Mouse (Mus musculus): Measurements from ENCODE around the gene Stag1. TPM values are rescaled to one million over a fixed set of nuclear protein-coding genes. Genes with fewer than 3 reads are reported as not detected.
A peak's percentile ranks its signal among the peaks of the same experiment; 100 is the strongest.

Stag1 gene
- polyA plus RNA-seq, 1 experiment from 2014 or later: 61.0 TPM

GRCm38 (mm10) chr9:100969461-100969860 lies 371.9 kb downstream of the Stag1 start:
- Histone ChIP-seq H3K9ac (replicated peaks) (no peak overlapping the region), H3K4me1 (replicated peaks) (no peaks in the 10 kb centered on the region), H3K27me3 (no peaks in the 10 kb centered on the region), H3K36me3 (no peaks in the 10 kb centered on the region), H3K9me3 (no peaks in the 10 kb centered on the region), H3K4me3 (replicated peaks) (no peak overlapping the region), H3K27ac (no peak overlapping the region), H3K4me2 (no peak overlapping the region)
- no peak for ATAC-seq (ENCODE audit: insufficient number of reproducible peaks, insufficient read depth, low FRiP score, low TSS enrichment, low read depth)
- 68% methylated on average over 2 of the region's 2 CpGs for WGBS

GRCm38 (mm10) chr9:100978666-100979065 lies 381.1 kb downstream of the Stag1 start:
- no peak for ATAC-seq (ENCODE audit: insufficient number of reproducible peaks, insufficient read depth, low FRiP score, low TSS enrichment, low read depth)
- Histone ChIP-seq H3K27me3 (no peaks in the 10 kb centered on the region), H3K9me3 (0 out of 2 replicates have a peak, but pooled peaks cover 7% of the 10 kb centered on the region), H3K36me3 (peaks cover 13% of the 10 kb centered on the region; the same call in 1 of the 2 replicates), H3K27ac (no peak overlapping the region), H3K4me3 (replicated peaks) (no peak overlapping the region), H3K4me1 (replicated peaks) (0 out of 2 replicates have a peak, but pooled peaks cover 5% of the 10 kb centered on the region), H3K9ac (replicated peaks) (no peak overlapping the region), H3K4me2 (no peak overlapping the region)
- 93% methylated on average over 5 of the region's 5 CpGs for WGBS

- H3K9ac ChIP-seq (replicated peaks): no peak overlapping the region
- H3K27me3 ChIP-seq: no peaks in the 10 kb centered on the region
- H3K27ac ChIP-seq: 0 out of 2 replicates have a peak overlapping the region, but pooled peaks have one; percentile 7
- ATAC-seq (ENCODE audit: insufficient number of reproducible peaks, insufficient read depth, low FRiP score, low TSS enrichment, low read depth): 0 out of 2 replicates have a peak, but pooled peaks have one; percentile 47
- H3K36me3 ChIP-seq: peaks cover 19% of the 10 kb centered on the region; the same call in 1 of the 2 replicates
- 0 out of 2 replicates have a peak, but pooled peaks cover 7% of the 10 kb centered on the region for H3K9me3 ChIP-seq
- 65% methylated on average over 5 of the region's 5 CpGs for WGBS
- H3K4me2 ChIP-seq: no peak overlapping the region
- H3K4me1 ChIP-seq (replicated peaks): 0 out of 2 replicates have a peak, but pooled peaks cover 5% of the 10 kb centered on the region
- no peak overlapping the region for H3K4me3 ChIP-seq (replicated peaks)
These were observed 381.7 kb downstream of the Stag1 start for GRCm38 (mm10) chr9:100979260-100979659.

GRCm38 (mm10) chr9:100982786-100983185 lies 385.2 kb downstream of the Stag1 start:
- H3K27ac ChIP-seq: no peak overlapping the region
- H3K27me3 ChIP-seq: no peaks in the 10 kb centered on the region
- no peaks in the 10 kb centered on the region for H3K9me3 ChIP-seq
- H3K36me3 ChIP-seq: peaks cover 44% of the 10 kb centered on the region
- no peak for ATAC-seq (ENCODE audit: insufficient number of reproducible peaks, insufficient read depth, low FRiP score, low TSS enrichment, low read depth)
- 0 out of 2 replicates have a peak, but pooled peaks cover 5% of the 10 kb centered on the region for H3K4me1 ChIP-seq (replicated peaks)
- H3K9ac ChIP-seq (replicated peaks): no peak overlapping the region
- no peak overlapping the region for H3K4me3 ChIP-seq (replicated peaks)
- H3K4me2 ChIP-seq: no peak overlapping the region
- 89% methylated on average over 7 of the region's 7 CpGs for WGBS

GRCm38 (mm10) chr9:100984381-100985310 lies 387.0 kb downstream of the Stag1 start:
- H3K36me3 ChIP-seq: peaks cover 52% of the 10 kb centered on the region
- H3K9me3 ChIP-seq: peaks cover 10% of the 10 kb centered on the region; the same call in 1 of the 2 replicates
- no peak overlapping the region for H3K4me3 ChIP-seq (replicated peaks)
- WGBS: 95% methylated on average over 25 of the region's 25 CpGs
- no peak for ATAC-seq (ENCODE audit: insufficient number of reproducible peaks, insufficient read depth, low FRiP score, low TSS enrichment, low read depth)
- H3K9ac ChIP-seq (replicated peaks): no peak overlapping the region
- no peaks in the 10 kb centered on the region for H3K4me1 ChIP-seq (replicated peaks)
- no peak overlapping the region for H3K4me2 ChIP-seq
- no peak overlapping the region for H3K27ac ChIP-seq
- no peaks in the 10 kb centered on the region for H3K27me3 ChIP-seq

- 92% methylated on average over 5 of the region's 5 CpGs for WGBS
- Histone ChIP-seq H3K4me3 (replicated peaks) (no peak overlapping the region), H3K9me3 (peaks cover 10% of the 10 kb centered on the region; the same call in 1 of the 2 replicates), H3K9ac (replicated peaks) (no peak overlapping the region), H3K27ac (no peak overlapping the region), H3K27me3 (no peaks in the 10 kb centered on the region), H3K4me2 (no peak overlapping the region), H3K36me3 (peaks cover 60% of the 10 kb centered on the region), H3K4me1 (replicated peaks) (no peaks in the 10 kb centered on the region)
- no peak for ATAC-seq (ENCODE audit: insufficient number of reproducible peaks, insufficient read depth, low FRiP score, low TSS enrichment, low read depth)
These were observed 389.4 kb downstream of the Stag1 start for GRCm38 (mm10) chr9:100987006-100987405.

- H3K36me3 ChIP-seq: peaks cover 60% of the 10 kb centered on the region
- no peak for ATAC-seq (ENCODE audit: insufficient number of reproducible peaks, insufficient read depth, low FRiP score, low TSS enrichment, low read depth)
These were observed 390.3 kb downstream of the Stag1 start for GRCm38 (mm10) chr9:100987850-100988249.

GRCm38 (mm10) chr9:100990609-100991008 lies 393.0 kb downstream of the Stag1 start:
- Histone ChIP-seq H3K4me1 (replicated peaks) (no peaks in the 10 kb centered on the region), H3K9ac (replicated peaks) (no peak overlapping the region), H3K27ac (no peak overlapping the region), H3K9me3 (peaks cover 10% of the 10 kb centered on the region; the same call in 1 of the 2 replicates), H3K36me3 (peaks cover 58% of the 10 kb centered on the region), H3K4me2 (no peak overlapping the region), H3K27me3 (no peaks in the 10 kb centered on the region), H3K4me3 (replicated peaks) (no peak overlapping the region)
- 89% methylated on average over 5 of the region's 5 CpGs for WGBS
- no peak for ATAC-seq (ENCODE audit: insufficient number of reproducible peaks, insufficient read depth, low FRiP score, low TSS enrichment, low read depth)

More at GRCm38 (mm10) chr9:100987850-100988249, 390.3 kb downstream of the Stag1 start:
- no peak overlapping the region for H3K9ac ChIP-seq (replicated peaks)
- H3K4me3 ChIP-seq (replicated peaks): no peak overlapping the region
- no peak overlapping the region for H3K4me2 ChIP-seq
- WGBS: 93% methylated on average over 3 of the region's 3 CpGs
- no peaks in the 10 kb centered on the region for H3K27me3 ChIP-seq
- no peak overlapping the region for H3K27ac ChIP-seq
- no peaks in the 10 kb centered on the region for H3K4me1 ChIP-seq (replicated peaks)
- peaks cover 10% of the 10 kb centered on the region; the same call in 1 of the 2 replicates for H3K9me3 ChIP-seq

GRCm38 (mm10) chr9:100991321-100991720 lies 393.7 kb downstream of the Stag1 start:
- H3K27ac ChIP-seq: no peak overlapping the region
- no peaks in the 10 kb centered on the region for H3K27me3 ChIP-seq
- WGBS: 94% methylated on average over 2 of the region's 2 CpGs
- no peak for ATAC-seq (ENCODE audit: insufficient number of reproducible peaks, insufficient read depth, low FRiP score, low TSS enrichment, low read depth)
- H3K4me3 ChIP-seq (replicated peaks): no peak overlapping the region
- H3K4me2 ChIP-seq: no peak overlapping the region
- H3K36me3 ChIP-seq: peaks cover 51% of the 10 kb centered on the region
- H3K9me3 ChIP-seq: peaks cover 10% of the 10 kb centered on the region; the same call in 1 of the 2 replicates
- no peak overlapping the region for H3K9ac ChIP-seq (replicated peaks)
- H3K4me1 ChIP-seq (replicated peaks): no peaks in the 10 kb centered on the region

GRCm38 (mm10) chr9:100992191-100992590 lies 394.6 kb downstream of the Stag1 start:
- H3K27ac ChIP-seq: no peak overlapping the region
- H3K4me2 ChIP-seq: no peak overlapping the region
- H3K9me3 ChIP-seq: peaks cover 10% of the 10 kb centered on the region; the same call in 1 of the 2 replicates
- WGBS: 87% methylated on average over 2 of the region's 2 CpGs
- H3K9ac ChIP-seq (replicated peaks): no peak overlapping the region
- H3K4me3 ChIP-seq (replicated peaks): no peak overlapping the region
- no peak for ATAC-seq (ENCODE audit: insufficient number of reproducible peaks, insufficient read depth, low FRiP score, low TSS enrichment, low read depth)
- H3K4me1 ChIP-seq (replicated peaks): no peaks in the 10 kb centered on the region
- H3K27me3 ChIP-seq: no peaks in the 10 kb centered on the region
- H3K36me3 ChIP-seq: peaks cover 50% of the 10 kb centered on the region

GRCm38 (mm10) chr9:100993937-100994336 lies 396.3 kb downstream of the Stag1 start:
- WGBS: 86% methylated on average over 4 of the region's 4 CpGs
- H3K27ac ChIP-seq: no peak overlapping the region
- peaks cover 54% of the 10 kb centered on the region for H3K36me3 ChIP-seq
- no peak overlapping the region for H3K4me3 ChIP-seq (replicated peaks)
- no peaks in the 10 kb centered on the region for H3K27me3 ChIP-seq
- H3K4me2 ChIP-seq: no peak overlapping the region
- no peaks in the 10 kb centered on the region for H3K4me1 ChIP-seq (replicated peaks)
- no peak for ATAC-seq (ENCODE audit: insufficient number of reproducible peaks, insufficient read depth, low FRiP score, low TSS enrichment, low read depth)
- H3K9ac ChIP-seq (replicated peaks): no peak overlapping the region
- H3K9me3 ChIP-seq: peaks cover 7% of the 10 kb centered on the region; the same call in 1 of the 2 replicates

All from limb, embryonic 12.5 days (tissue).